Mouse (Mus musculus) embryonic fibroblast, embryonic 13.5 days (primary cell): ENCODE results near the gene Hnrnpl. TPM values are rescaled to one million over a fixed set of nuclear protein-coding genes. Genes with fewer than 3 reads are reported as not detected.

Experiments
- H3K27ac ChIP-seq: 2 replicates; pipeline ENCODE4 v1.5.1; 2012; ENCODE audit warnings: low read length, control low read depth, inconsistent platforms; ENCODE audit not compliant: insufficient read depth
- H3K4me1 ChIP-seq: 2 replicates; pipeline ENCODE4 v1.6.1; 2011; ENCODE audit warnings: low read length; ENCODE audit not compliant: control insufficient read depth, insufficient read depth
- H3K4me3 ChIP-seq: 2 replicates; pipeline ENCODE4 v1.5.1; 2011; ENCODE audit warnings: mild to moderate bottlenecking, control low read depth, low read length; ENCODE audit not compliant: insufficient read depth
- CTCF ChIP-seq: IDR thresholded peaks from 2 replicates; pipeline ENCODE4 v1.5.1; 2011; ENCODE audit warnings: mild to moderate bottlenecking, control low read depth, low read length, moderate library complexity, borderline replicate concordance; ENCODE audit not compliant: insufficient read depth
- POLR2A ChIP-seq: IDR thresholded peaks from 2 replicates; pipeline ENCODE4 v1.6.1; 2011; ENCODE audit warnings: low read depth, mild to moderate bottlenecking, control low read depth, low read length, moderate library complexity
- polyA plus RNA-seq: library from polyadenylated mRNA; stranded (reverse); fragments of >200 nt; gene quantifications from 2 replicates; pipeline ENCODE4 v1.2.4, GENCODE M21; 2011; ENCODE audit warnings: low read depth; ENCODE audit not compliant: missing spikeins, insufficient read length

Gene Hnrnpl
- polyA plus RNA-seq, 1 experiment, result 496 TPM

GRCm38 (mm10) chr7:28788307-28789195, 19.8 kb upstream of the Hnrnpl start, which contains the start of gene Rinl:
TSS of gene Rinl (plus strand) at chr7:28788969.
- peaks cover 3% of the 10 kb centered on the region; the same call in 1 of the 2 replicates for H3K4me1 ChIP-seq
- no peak for TF ChIP-seq POLR2A
- no peak for TF ChIP-seq CTCF
- peak within 1 kb of the TSS; percentile 35; the same call in 1 of the 2 replicates for H3K27ac ChIP-seq
- H3K4me3 ChIP-seq, result no peak within 1 kb of the TSS

GRCm38 (mm10) chr7:28789235-28789634, 19.1 kb upstream of the Hnrnpl start:
- Histone ChIP-seq H3K4me3 (no peak overlapping the region), H3K4me1 (peaks cover 3% of the 10 kb centered on the region; the same call in 1 of the 2 replicates), H3K27ac (peak overlapping the region; percentile 2; the same call in 1 of the 2 replicates)
- TF ChIP-seq CTCF, result no peak
- TF ChIP-seq POLR2A, result no peak

GRCm38 (mm10) chr7:28790066-28790806, 18.1 kb upstream of the Hnrnpl start:
- H3K4me3 ChIP-seq, result no peak overlapping the region
- H3K4me1 ChIP-seq, result peaks cover 3% of the 10 kb centered on the region; the same call in 1 of the 2 replicates
- H3K27ac ChIP-seq, result peak overlapping the region; percentile 35; the same call in 1 of the 2 replicates
- TF ChIP-seq CTCF, result no peak
- TF ChIP-seq POLR2A, result no peak

GRCm38 (mm10) chr7:28791706-28792105, 16.6 kb upstream of the Hnrnpl start:
- no peak overlapping the region for H3K4me3 ChIP-seq
- TF ChIP-seq POLR2A (no peak), CTCF (no peak)
- H3K27ac ChIP-seq, result no peak overlapping the region
- peaks cover 3% of the 10 kb centered on the region; the same call in 1 of the 2 replicates for H3K4me1 ChIP-seq

- Histone ChIP-seq H3K27ac (no peak overlapping the region), H3K4me1 (peaks cover 3% of the 10 kb centered on the region; the same call in 1 of the 2 replicates), H3K4me3 (no peak overlapping the region)
- TF ChIP-seq CTCF (no peak), POLR2A (no peak)
These were observed 15.8 kb upstream of the Hnrnpl start for GRCm38 (mm10) chr7:28792391-28793185.

- Histone ChIP-seq H3K4me3 (no peak overlapping the region), H3K4me1 (peaks cover 3% of the 10 kb centered on the region; the same call in 1 of the 2 replicates), H3K27ac (no peak overlapping the region)
- TF ChIP-seq POLR2A (no peak), CTCF (no peak)
These were observed 14.5 kb upstream of the Hnrnpl start for GRCm38 (mm10) chr7:28793834-28794233.

GRCm38 (mm10) chr7:28794496-28794895, 13.8 kb upstream of the Hnrnpl start:
- Histone ChIP-seq H3K4me1 (peaks cover 3% of the 10 kb centered on the region; the same call in 1 of the 2 replicates), H3K27ac (no peak overlapping the region), H3K4me3 (no peak overlapping the region)
- TF ChIP-seq POLR2A, result no peak
- no peak for TF ChIP-seq CTCF

GRCm38 (mm10) chr7:28795832-28796231, 12.5 kb upstream of the Hnrnpl start:
- Histone ChIP-seq H3K27ac (no peak overlapping the region), H3K4me3 (no peak overlapping the region), H3K4me1 (no peaks in the 10 kb centered on the region)
- TF ChIP-seq CTCF (no peak), POLR2A (no peak)

- H3K4me1 ChIP-seq, result 0 out of 2 replicates have a peak, but pooled peaks cover 1% of the 10 kb centered on the region
- no peak overlapping the region for H3K4me3 ChIP-seq
- no peak overlapping the region for H3K27ac ChIP-seq
- no peak for TF ChIP-seq POLR2A
- TF ChIP-seq CTCF, result peak; percentile 99
These were observed 11.8 kb upstream of the Hnrnpl start for GRCm38 (mm10) chr7:28796562-28796975.
